Mouse (Mus musculus): ENCODE results near the gene Ildr2. TPM values are rescaled to one million over a fixed set of nuclear protein-coding genes. Genes with fewer than 3 reads are reported as not detected.

Ildr2 gene
- polyA plus RNA-seq, 1 experiment from 2014 or later = 0.08 TPM

GRCm38 (mm10) chr1:166284390-166284789, 30.5 kb downstream of the Ildr2 start:
- H3K9ac ChIP-seq = no peak overlapping the region
- H3K27me3 ChIP-seq = peaks cover 12% of the 10 kb centered on the region; the same call in 1 of the 2 replicates
- no peak overlapping the region for H3K27ac ChIP-seq (replicated peaks)
- no peaks in the 10 kb centered on the region for H3K9me3 ChIP-seq (replicated peaks)
- no peak overlapping the region for H3K4me2 ChIP-seq
- H3K4me3 ChIP-seq (replicated peaks) = no peak overlapping the region
- WGBS (ENCODE audit: insufficient replicate concordance) = 41% methylated on average over 8 of the region's 8 CpGs
- no peaks in the 10 kb centered on the region for H3K36me3 ChIP-seq (replicated peaks)
- no peak for ATAC-seq (ENCODE audit: insufficient read depth)
- H3K4me1 ChIP-seq (replicated peaks) = no peaks in the 10 kb centered on the region

- no peak for ATAC-seq (ENCODE audit: insufficient read depth)
- Histone ChIP-seq H3K27me3 (peaks cover 12% of the 10 kb centered on the region; the same call in 1 of the 2 replicates), H3K4me1 (replicated peaks) (no peaks in the 10 kb centered on the region), H3K4me3 (replicated peaks) (no peak overlapping the region), H3K4me2 (no peak overlapping the region), H3K9me3 (replicated peaks) (no peaks in the 10 kb centered on the region), H3K9ac (no peak overlapping the region), H3K27ac (replicated peaks) (no peak overlapping the region), H3K36me3 (replicated peaks) (no peaks in the 10 kb centered on the region)
- 73% methylated on average over 9 of the region's 9 CpGs for WGBS (ENCODE audit: insufficient replicate concordance)
These were observed 32.3 kb downstream of the Ildr2 start for GRCm38 (mm10) chr1:166286231-166286630.

GRCm38 (mm10) chr1:166290562-166290961, 36.6 kb downstream of the Ildr2 start:
- H3K27me3 ChIP-seq = no peaks in the 10 kb centered on the region
- 57% methylated on average over 6 of the region's 6 CpGs for WGBS (ENCODE audit: insufficient replicate concordance)
- H3K27ac ChIP-seq (replicated peaks) = no peak overlapping the region
- H3K9me3 ChIP-seq (replicated peaks) = no peaks in the 10 kb centered on the region
- H3K4me1 ChIP-seq (replicated peaks) = no peaks in the 10 kb centered on the region
- no peak overlapping the region for H3K4me2 ChIP-seq
- no peak overlapping the region for H3K4me3 ChIP-seq (replicated peaks)
- no peaks in the 10 kb centered on the region for H3K36me3 ChIP-seq (replicated peaks)
- ATAC-seq (ENCODE audit: insufficient read depth) = no peak
- H3K9ac ChIP-seq = no peak overlapping the region

- H3K4me1 ChIP-seq (replicated peaks) = no peaks in the 10 kb centered on the region
- no peak for ATAC-seq (ENCODE audit: insufficient read depth)
- H3K4me2 ChIP-seq = no peak overlapping the region
- H3K36me3 ChIP-seq (replicated peaks) = no peaks in the 10 kb centered on the region
- no peak overlapping the region for H3K27ac ChIP-seq (replicated peaks)
- no peaks in the 10 kb centered on the region for H3K9me3 ChIP-seq (replicated peaks)
- H3K27me3 ChIP-seq = no peaks in the 10 kb centered on the region
- 49% methylated on average over 3 of the region's 3 CpGs for WGBS (ENCODE audit: insufficient replicate concordance)
- H3K9ac ChIP-seq = no peak overlapping the region
- no peak overlapping the region for H3K4me3 ChIP-seq (replicated peaks)
These were observed 39.1 kb downstream of the Ildr2 start for GRCm38 (mm10) chr1:166293086-166293485.

- no peak for ATAC-seq (ENCODE audit: insufficient read depth)
- H3K27ac ChIP-seq (replicated peaks) = no peak overlapping the region
- no peaks in the 10 kb centered on the region for H3K4me1 ChIP-seq (replicated peaks)
- no peaks in the 10 kb centered on the region for H3K27me3 ChIP-seq
- no peak overlapping the region for H3K9ac ChIP-seq
- no peak overlapping the region for H3K4me2 ChIP-seq
- H3K4me3 ChIP-seq (replicated peaks) = no peak overlapping the region
- no peaks in the 10 kb centered on the region for H3K36me3 ChIP-seq (replicated peaks)
- H3K9me3 ChIP-seq (replicated peaks) = no peaks in the 10 kb centered on the region
- 50% methylated on average over 7 of the region's 7 CpGs for whole genome bisulfite sequencing (ENCODE audit: insufficient replicate concordance)
These were observed 41.6 kb downstream of the Ildr2 start for GRCm38 (mm10) chr1:166295548-166295947.

GRCm38 (mm10) chr1:166296371-166296770, 42.4 kb downstream of the Ildr2 start:
- Histone ChIP-seq H3K4me1 (replicated peaks) (no peaks in the 10 kb centered on the region), H3K4me3 (replicated peaks) (no peak overlapping the region), H3K27me3 (no peaks in the 10 kb centered on the region), H3K4me2 (no peak overlapping the region), H3K27ac (replicated peaks) (no peak overlapping the region), H3K9me3 (replicated peaks) (no peaks in the 10 kb centered on the region), H3K9ac (no peak overlapping the region), H3K36me3 (replicated peaks) (no peaks in the 10 kb centered on the region)
- ATAC-seq (ENCODE audit: insufficient read depth) = no peak
- 71% methylated on average over 9 of the region's 9 CpGs for whole genome bisulfite sequencing (ENCODE audit: insufficient replicate concordance)

GRCm38 (mm10) chr1:166296971-166297370, 43.0 kb downstream of the Ildr2 start:
- Histone ChIP-seq H3K4me1 (replicated peaks) (no peaks in the 10 kb centered on the region), H3K9me3 (replicated peaks) (no peaks in the 10 kb centered on the region), H3K4me3 (replicated peaks) (no peak overlapping the region), H3K4me2 (no peak overlapping the region), H3K27ac (replicated peaks) (no peak overlapping the region), H3K9ac (no peak overlapping the region), H3K27me3 (no peaks in the 10 kb centered on the region), H3K36me3 (replicated peaks) (no peaks in the 10 kb centered on the region)
- whole genome bisulfite sequencing (ENCODE audit: insufficient replicate concordance) = 68% methylated on average over 8 of the region's 8 CpGs
- no peak for ATAC-seq (ENCODE audit: insufficient read depth)

GRCm38 (mm10) chr1:166297499-166298111, 43.7 kb downstream of the Ildr2 start:
- Histone ChIP-seq H3K9me3 (replicated peaks) (no peaks in the 10 kb centered on the region), H3K4me1 (replicated peaks) (no peaks in the 10 kb centered on the region), H3K36me3 (replicated peaks) (no peaks in the 10 kb centered on the region), H3K4me2 (no peak overlapping the region), H3K27me3 (no peaks in the 10 kb centered on the region), H3K27ac (replicated peaks) (no peak overlapping the region), H3K9ac (no peak overlapping the region), H3K4me3 (replicated peaks) (no peak overlapping the region)
- 57% methylated on average over 15 of the region's 15 CpGs for WGBS (ENCODE audit: insufficient replicate concordance)
- ATAC-seq (ENCODE audit: insufficient read depth) = no peak

GRCm38 (mm10) chr1:166298884-166299283, 44.9 kb downstream of the Ildr2 start:
- no peak for ATAC-seq (ENCODE audit: insufficient read depth)
- H3K4me3 ChIP-seq (replicated peaks) = no peak overlapping the region
- H3K36me3 ChIP-seq (replicated peaks) = no peaks in the 10 kb centered on the region
- H3K9ac ChIP-seq = no peak overlapping the region
- no peaks in the 10 kb centered on the region for H3K4me1 ChIP-seq (replicated peaks)
- H3K9me3 ChIP-seq (replicated peaks) = no peaks in the 10 kb centered on the region
- H3K4me2 ChIP-seq = no peak overlapping the region
- H3K27ac ChIP-seq (replicated peaks) = no peak overlapping the region
- no peaks in the 10 kb centered on the region for H3K27me3 ChIP-seq
- 72% methylated on average over 2 of the region's 2 CpGs for WGBS (ENCODE audit: insufficient replicate concordance)

- 45% methylated on average over 8 of the region's 8 CpGs for WGBS (ENCODE audit: insufficient replicate concordance)
- no peaks in the 10 kb centered on the region for H3K36me3 ChIP-seq (replicated peaks)
- no peaks in the 10 kb centered on the region for H3K9me3 ChIP-seq (replicated peaks)
- no peak overlapping the region for H3K27ac ChIP-seq (replicated peaks)
- no peak overlapping the region for H3K4me3 ChIP-seq (replicated peaks)
- H3K9ac ChIP-seq = no peak overlapping the region
- no peak for ATAC-seq (ENCODE audit: insufficient read depth)
- no peaks in the 10 kb centered on the region for H3K27me3 ChIP-seq
- no peaks in the 10 kb centered on the region for H3K4me1 ChIP-seq (replicated peaks)
- H3K4me2 ChIP-seq = no peak overlapping the region
These were observed 45.9 kb downstream of the Ildr2 start for GRCm38 (mm10) chr1:166299821-166300220.

- Histone ChIP-seq H3K4me3 (replicated peaks) (no peak overlapping the region), H3K4me2 (no peak overlapping the region), H3K9ac (no peak overlapping the region), H3K27ac (replicated peaks) (no peak overlapping the region), H3K27me3 (no peaks in the 10 kb centered on the region), H3K4me1 (replicated peaks) (no peaks in the 10 kb centered on the region), H3K36me3 (replicated peaks) (no peaks in the 10 kb centered on the region), H3K9me3 (replicated peaks) (no peaks in the 10 kb centered on the region)
- 65% methylated on average over 3 of the region's 3 CpGs for WGBS (ENCODE audit: insufficient replicate concordance)
- ATAC-seq (ENCODE audit: insufficient read depth) = no peak
These were observed 46.6 kb downstream of the Ildr2 start for GRCm38 (mm10) chr1:166300526-166300925.
